Mouse (Mus musculus) erythroblast, embryonic 14.5 days (primary cell): ENCODE measurements around the gene Sgk1.

Source experiments
- GATA1 ChIP-seq: IDR thresholded peaks from 2 replicates; pipeline ENCODE4 v1.6.1; 2012; ENCODE audit warnings: low read length, inconsistent platforms, mixed read lengths
- TAL1 ChIP-seq: IDR thresholded peaks from 3 replicates; pipeline ENCODE4 v1.6.1; 2012; ENCODE audit warnings: low read length, inconsistent platforms, mixed read lengths

GRCm38 (mm10) chr10:21979286-21979965 is 97.4 kb downstream of the Sgk1 start:
- TF ChIP-seq GATA1 = no peak
- no peak for TF ChIP-seq TAL1
